Mouse (Mus musculus): ENCODE results near the gene Coq2. TPM values are rescaled to one million over a fixed set of nuclear protein-coding genes. Genes with fewer than 3 reads are reported as not detected.

The Coq2 gene
- polyA plus RNA-seq (2015; fragmentation: Nextera tagmentation; extraction: Ambion mirVana) = 44.6 and 47.0 TPM in 2 replicates

DNA sequence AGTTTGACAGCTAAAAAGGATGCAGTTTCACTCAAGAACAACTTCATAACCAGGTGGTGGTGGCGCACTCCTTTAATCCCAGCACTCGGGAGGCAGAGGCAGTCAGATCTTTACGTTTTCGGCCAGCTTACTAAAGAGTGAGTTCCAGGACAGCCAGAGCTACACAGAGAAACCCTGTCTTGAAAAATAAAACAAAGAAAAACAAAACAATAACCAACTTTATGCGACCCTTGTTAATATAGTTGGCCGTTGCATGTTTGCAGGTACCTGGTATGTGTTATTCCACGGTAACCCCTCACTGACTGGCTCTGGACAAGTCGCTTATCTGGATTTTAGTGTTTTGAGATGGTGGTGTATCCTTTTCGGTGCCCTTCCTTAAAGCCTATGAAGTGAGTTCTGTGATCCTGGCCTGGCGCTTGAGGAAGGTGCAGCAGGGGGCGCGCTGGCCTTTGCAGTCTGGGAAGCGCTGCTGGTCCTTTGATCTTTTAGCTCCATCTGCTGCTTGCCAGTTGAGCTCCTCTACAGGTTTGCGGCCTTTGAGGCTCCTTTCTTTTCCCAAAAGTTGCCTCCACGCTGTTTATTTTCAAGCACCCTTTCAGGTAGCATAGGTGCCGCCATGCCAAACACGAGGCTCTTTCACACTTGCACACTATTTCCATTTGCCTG lies at the start of gene Coq2:
Gene Coq2 (minus strand): TSS at position 430 of the 666 bp plus-strand sequence.
- DNase-seq (ENCODE audit: low spot score) = peak; percentile 87

DNA sequence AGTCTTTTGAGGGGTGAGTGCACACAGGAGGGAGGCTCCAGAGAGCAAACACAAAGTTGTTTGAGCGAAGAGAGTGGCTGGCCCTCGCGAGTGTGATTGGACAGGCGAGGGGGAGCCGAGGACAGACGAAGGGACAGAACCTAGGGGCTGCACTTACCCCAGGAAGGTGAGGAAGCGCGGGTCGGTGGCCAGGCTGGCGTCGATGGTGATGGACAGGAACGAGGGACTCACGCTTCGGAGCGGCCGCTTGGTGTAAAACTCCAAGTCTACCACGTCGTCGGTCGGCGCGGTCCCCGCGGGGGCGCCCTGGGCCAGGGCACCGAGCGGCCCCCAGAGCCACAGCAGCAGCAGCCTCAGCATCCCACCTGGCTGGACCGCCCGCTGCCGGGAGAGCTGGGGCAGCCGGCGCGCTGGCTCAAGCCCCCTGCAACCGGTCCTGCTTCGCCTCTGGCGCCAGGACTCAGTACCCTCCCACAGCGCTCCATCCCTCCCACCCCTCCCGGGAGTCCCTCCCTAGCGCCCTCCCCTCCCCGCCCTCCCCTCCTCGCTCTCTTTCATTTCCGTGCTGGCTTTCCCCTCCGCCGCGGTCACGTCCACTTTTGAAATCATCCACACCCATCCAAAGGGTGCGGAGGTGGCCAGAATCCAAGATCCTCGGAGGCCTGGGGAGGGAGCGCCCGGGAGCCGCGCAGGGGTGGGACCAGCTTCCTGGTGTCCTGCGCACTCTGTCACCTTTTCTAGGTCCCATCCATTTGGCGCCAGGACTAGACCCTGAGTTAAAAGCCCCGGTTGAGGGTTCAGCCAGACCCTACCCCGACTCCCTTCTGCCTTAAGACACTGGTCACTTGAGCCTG lies 44.5 kb upstream of the Coq2 start, which contains the start of gene Hpse:
Gene Hpse (minus strand): TSS at position 482 of the 854 bp plus-strand sequence.
- DNase-seq (ENCODE audit: low spot score) = peak; percentile 36

DNA sequence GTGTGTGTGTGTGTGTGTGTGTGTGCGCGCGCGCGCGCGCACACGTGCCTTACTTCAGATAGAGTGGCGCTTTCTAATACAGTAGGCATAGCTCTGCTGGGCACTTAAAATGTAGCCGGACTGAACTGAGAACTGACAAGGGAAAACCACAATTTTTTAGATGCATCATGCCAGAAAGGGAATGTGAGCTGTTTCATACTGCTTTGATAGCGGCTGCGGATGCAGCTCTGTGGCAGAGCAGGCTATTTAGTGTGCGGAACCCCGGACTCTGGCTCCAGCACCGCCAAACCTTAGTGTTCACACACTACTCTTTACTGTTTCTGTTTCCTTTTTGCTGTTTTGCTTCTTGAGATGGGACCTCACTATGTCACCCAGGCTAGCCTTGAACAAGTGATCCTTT lies 41.8 kb upstream of the Coq2 start:
- DNase-seq (ENCODE audit: low spot score) = no peak

DNA sequence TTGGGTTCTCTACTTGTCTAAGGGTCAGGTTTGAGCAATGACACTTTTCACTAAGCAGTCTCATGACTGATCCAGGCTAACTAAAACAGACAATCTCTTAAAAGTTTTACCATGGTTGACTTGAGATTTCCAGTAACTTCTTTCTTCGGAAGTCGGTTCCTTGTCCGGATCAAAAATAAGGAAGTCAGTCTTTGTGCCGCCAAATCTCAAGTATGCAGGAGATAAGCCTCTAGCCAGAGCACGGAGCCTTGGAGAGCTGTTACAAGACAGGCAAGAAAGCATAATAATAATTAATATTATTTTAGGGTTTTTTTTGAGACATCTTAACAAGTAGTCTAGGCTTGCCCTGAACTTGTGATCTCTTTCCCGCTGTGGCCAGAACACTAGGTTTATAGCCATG lies 36.3 kb upstream of the Coq2 start:
- DNase-seq (ENCODE audit: low spot score) = no peak

DNA sequence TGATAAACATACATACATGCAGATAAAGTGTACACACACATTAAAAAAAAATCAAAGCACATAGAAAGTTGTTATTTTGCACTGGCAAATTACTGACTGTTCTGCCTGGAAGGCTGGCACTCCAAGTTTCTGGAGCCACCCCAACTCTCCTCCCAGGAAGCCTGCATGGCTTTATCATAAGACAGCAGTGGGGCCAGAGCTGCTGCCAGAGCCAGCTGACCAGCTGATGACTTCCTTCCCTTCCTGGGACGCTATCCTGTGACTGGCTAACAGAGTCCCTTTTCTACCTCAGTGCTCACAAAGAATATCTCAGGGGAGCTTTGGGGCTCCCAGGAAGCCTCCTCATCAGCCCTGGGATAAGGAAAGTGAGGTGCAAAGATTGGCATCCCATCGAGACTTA lies 35.1 kb upstream of the Coq2 start:
- no peak for DNase-seq (ENCODE audit: low spot score)

DNA sequence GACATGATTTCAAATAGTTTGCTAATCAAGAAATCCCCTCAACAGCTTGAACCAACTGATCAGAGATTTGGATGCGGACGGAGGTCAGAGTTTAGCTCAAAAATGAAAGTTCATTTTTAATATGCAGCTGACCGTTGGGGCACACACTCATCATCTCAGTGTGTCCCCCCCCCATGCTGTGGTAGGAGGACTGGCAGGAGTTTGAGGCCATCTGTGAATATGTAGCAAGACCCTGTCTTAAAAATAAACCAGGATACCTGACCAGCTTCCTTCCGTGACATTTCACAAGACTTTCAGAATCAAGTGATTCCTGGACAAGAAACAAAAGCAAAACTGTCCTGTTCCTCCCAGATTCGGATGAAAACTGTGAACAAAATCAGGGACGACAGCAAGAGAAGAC lies 34.1 kb upstream of the Coq2 start:
- no peak for DNase-seq (ENCODE audit: low spot score)

DNA sequence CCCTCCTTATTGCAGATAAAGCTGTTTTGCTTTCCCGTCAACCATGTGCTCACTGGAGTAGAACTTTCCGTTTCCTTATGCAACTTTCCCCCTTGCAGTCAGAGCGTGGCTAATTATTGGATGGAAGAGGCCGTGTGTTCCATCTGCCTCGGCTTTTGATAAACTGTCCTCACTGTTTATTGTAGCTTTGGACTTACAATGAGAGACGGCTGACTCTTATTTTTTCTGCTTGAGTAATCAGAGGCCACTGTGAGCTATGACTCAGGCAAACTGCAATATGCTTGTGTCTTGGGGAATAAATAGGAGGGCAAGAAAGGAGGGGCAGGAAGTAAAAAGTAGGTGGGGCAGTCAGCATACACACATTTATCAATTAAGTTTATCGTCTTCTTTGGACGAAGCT lies 31.7 kb upstream of the Coq2 start:
- DNase-seq (ENCODE audit: low spot score) = no peak

DNA sequence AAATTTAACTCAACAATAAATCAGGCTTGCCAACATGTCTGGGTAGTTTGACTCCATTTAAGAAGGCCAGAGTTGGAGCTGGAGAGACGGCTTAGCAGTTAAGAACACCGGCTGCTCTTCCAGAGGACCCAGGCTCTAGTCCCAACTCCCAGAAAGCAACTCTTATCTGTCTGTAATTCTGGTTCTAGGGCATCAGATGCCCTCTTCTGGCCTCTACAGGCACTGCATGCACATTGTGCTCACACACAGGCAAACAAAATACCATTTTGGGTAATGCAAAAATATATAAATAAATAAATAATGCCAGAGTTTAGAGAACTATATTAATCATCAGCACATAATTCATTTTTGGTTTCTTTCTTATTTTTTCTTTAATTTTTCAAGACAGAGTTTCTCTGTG lies 29.3 kb upstream of the Coq2 start:
- no peak for DNase-seq (ENCODE audit: low spot score)

DNA sequence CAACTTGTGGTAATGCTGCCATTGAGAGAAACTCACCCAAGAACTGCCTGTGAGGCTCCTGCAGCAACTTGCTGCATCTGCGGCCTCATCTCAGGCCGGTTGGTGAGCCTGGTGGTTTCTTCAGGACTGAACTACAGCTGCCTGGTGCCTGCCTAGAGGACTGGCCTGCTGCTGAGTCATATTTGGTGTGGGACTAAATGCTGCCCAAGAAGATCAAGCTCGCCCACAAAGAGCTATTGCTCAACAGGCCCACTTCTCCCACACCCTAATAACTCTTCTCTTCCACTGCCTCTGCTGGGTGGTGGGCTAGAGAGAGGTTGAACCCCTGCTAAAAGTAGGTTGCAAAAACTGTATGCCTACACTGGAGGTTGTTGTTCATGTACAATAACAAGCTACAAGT lies 27.4 kb upstream of the Coq2 start:
- DNase-seq (ENCODE audit: low spot score) = no peak

DNA sequence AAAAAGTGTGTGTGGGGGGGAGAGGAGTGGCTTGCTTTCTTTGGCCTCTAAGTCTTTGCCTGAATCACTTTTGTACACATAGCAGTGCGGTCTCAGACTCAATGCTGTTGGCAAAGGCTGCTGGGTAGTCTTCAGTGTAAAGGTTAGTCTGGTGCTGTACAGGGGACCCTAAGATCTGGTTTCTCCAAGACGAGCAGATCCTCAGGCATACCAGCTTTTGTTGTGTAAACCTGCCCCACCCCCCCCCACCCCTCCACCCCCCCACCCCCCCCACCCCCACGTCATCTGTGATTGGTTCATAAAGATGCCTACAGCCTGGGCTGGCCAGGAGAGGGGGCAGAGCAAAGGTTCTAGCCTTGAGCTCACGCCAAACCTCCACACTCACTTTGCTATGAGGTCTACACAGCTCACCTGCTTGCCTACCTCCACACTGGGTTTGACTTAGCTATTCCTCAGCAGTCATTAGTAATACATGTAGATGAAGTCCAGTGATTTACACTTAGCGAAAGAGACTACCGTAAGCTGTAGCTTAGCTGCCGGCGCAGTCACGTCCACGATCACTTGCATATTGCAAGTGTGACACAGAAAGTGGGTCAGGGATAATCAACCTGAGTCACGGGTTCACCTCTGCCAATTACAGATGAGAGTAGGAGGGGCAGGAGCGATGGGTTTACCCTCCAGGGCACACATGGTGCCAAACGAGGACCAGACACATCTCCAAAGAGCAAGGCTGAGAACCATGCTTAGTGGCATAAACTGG lies 26.1 kb upstream of the Coq2 start:
- DNase-seq (ENCODE audit: low spot score) = no peak

DNA sequence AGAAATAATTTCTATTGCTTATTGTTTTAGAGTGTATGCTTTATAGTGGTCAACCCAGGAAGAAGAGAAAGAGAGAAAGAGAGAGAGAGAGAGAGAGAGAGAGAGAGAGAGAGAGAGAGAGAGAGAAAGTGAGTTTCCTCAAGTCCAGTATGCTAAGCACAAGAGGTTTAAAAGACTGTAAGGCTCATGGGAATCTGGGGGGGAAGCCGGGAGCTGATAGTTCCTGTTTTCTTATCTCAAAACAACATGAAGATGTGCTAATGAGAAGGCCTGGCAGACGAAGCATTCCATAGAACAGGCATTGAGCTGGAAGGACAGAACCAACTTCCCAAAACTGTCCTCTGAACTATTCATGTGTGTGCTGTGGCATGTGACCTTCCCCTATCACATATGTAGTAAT lies 22.9 kb upstream of the Coq2 start:
- DNase-seq (ENCODE audit: low spot score) = no peak

DNA sequence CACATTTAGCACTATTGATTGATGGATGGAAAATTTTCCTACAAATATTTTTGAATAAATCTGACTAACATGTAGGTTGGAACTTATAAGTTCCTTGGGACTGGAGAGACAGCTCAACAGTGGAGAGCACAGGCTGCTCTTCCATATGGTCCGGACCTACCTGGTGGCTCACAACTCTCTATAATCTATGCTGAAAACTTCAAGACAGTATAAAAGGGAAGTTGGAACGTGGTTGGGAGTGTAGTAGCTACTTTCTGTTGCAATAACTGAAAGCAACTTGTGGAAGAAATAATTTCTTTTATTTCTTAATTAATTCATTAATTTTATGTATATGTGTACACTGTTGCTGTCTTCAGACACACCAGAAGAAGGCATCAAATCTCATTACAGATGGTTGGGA lies 22.5 kb upstream of the Coq2 start:
- no peak for DNase-seq (ENCODE audit: low spot score)

DNA sequence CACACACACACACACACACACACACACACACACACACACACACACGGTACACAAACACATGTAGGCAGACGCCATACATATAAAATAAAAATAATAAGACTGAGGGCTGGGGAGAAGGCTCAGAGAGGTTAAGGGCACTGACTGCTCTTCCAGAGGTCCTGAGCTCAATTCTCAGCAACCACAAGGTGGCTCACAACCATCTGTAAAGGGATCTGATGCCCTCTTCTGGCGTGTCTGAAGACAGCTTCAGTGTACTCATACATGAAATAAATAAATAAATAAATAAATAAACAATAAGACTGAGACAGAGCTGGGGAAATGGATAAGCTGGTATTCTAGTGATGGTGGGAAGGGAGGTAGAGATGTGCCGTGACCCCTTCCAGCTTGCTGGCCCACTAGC lies 10.7 kb upstream of the Coq2 start:
- no peak for DNase-seq (ENCODE audit: low spot score)

DNA sequence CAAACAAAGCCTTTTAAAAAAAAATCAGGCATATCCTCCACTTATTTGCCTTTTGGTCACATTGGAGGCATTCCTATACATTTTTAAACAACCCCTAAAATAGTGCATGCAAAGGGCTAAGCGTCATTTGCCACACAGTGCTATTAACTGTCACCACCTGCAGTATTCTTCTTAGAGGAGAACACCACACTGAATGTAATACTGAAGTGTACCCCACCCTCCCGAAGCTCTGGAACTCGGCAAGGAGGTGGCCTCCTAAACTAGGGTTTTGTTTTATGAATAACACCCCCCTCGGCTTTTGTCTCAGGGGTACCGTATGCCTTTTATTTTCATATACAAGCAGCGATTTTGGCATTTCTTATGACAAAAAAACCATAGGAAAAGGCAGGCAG lies 5.6 kb upstream of the Coq2 start:
- no peak for DNase-seq (ENCODE audit: low spot score)

DNA sequence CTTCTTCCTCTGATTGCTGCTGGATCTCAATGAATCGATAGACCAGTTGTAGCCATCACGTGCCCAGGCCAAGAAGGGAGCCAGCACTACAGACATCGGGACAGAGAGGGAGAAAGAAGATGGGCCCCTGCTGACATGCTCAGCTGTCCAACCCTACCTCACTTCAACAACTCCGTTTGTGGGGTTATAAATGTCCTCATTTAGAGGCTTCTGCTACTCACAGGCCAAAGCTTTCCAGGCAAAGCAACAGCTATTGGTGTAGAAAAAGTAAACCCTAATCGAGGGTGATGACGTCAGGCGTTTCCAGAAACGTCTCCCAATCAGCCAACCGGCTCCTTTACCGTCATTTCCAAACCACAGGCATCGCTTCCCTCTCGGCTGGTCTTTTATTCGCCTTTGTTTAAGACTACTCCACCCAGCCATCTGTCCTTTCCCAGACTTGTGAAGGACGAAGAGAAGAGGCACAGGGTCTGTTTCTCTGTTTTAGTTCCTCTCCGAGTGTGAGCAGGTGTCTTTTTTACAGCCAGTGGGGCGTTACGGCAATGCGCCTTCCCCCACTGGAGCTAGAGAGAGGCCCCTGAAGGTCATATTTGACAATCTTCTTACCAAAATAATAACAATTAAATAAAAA lies 5.1 kb upstream of the Coq2 start:
- DNase-seq (ENCODE audit: low spot score) = no peak

DNA sequence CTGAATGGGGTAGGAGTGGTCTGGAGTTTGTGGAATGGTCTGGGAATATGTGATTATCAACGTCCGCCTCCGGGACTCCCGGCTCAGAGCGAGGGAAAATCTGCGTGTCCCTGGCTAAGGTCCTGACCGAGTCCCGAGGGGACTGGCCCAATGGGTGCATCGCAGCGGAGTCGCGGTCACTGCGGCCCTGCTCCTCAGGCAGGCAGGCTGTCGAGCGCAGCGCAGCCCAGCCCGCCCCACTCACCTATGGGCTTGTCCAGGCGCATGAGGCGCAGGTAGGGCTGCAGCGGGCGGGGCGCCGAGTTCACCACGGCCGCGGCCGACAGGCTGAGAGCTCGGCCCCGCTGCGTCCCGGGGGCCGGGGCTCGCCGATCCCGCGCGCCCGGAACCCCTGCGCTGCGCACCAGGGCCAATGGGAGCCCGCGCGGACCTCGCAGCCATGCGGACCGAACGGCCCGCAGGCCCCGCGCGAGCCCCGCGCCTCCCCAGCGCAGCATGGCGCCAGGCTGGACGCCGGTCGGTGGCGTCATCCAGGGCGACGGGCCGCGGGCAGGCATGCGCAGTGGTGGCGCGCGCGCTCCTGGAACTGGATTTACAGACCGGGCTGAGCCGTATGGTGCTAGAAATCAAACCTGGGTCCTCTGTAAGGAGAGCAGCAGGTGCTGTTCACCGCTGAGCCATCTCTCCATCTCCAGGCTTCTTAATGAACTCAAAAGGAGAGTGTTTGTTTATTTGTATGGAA lies 1.0 kb downstream of the Coq2 start:
- DNase-seq (ENCODE audit: low spot score) = peak; percentile 79

DNA sequence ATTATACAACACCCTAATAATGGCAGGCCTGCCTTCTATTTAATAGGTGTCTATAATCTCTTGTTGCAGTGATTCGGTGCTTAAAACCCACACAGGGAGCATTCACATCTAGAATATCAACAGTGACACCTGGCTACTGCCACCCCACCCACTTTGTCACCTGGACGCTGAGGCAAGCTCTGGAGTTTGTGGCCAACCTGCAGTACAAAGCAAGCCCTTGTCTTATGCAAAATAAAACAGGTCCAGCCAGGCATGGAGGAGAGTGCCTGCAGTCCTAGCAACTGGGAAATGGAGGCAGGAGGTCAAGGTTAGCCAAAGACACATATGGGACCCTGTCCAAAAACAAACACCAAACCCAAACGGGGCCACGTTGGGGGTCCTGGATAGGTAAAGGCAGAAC lies 2.5 kb downstream of the Coq2 start:
- no peak for DNase-seq (ENCODE audit: low spot score)

DNA sequence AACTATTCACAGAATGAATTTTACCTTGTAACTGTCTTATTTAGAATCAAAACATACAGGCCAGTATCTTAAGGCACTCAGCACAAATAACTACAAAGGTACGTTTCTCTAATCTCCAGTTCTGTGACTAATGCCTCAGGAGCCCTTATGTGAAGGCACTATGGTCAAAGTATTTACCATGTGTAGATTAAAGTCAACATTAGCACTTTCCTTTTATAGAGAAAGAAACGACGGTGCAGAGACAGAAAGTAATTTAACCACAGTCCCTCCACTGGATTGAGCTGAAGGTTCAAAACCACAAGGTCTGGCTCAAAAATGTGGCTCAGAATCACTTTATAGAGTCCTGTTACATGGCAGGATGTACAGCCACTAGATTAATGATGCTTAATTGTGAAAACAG lies 3.0 kb downstream of the Coq2 start:
- no peak for DNase-seq (ENCODE audit: low spot score)

DNA sequence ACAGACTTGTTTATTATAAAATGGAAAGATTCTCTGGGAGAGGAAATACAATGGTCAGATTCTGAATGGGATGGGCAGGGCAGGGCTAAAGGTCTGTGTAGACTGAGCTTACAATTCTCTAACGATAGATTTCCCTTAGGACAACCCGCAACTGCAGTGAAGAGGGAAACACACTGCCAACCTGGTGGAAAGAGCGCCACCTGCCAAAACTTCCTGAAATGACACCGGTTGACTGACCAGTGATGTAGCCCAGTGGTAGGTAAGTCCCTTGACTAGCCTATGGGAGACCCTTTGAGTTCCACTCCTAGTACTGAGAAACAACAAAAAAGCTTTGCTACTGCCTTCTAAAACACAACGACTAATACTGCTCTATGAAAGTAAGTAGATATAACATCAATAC lies 3.5 kb downstream of the Coq2 start:
- DNase-seq (ENCODE audit: low spot score) = no peak

DNA sequence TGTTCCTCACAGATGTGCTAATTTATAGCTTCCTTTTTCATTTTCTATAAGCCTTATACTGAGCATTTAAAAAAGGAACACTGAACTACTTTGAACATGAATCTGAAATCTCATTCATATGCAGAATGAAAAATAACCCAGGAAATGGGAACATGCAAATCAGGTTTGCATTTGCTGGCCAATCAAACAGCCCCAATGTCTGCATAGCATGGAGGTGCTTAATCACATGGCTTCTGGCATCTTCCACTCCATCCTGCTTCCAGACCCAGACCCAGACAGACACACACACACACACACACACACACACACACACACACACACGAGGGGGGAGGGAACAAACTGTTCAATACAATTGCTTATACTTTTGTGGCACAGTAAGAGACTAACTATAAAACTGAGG lies 8.0 kb downstream of the Coq2 start:
- DNase-seq (ENCODE audit: low spot score) = no peak

DNA sequence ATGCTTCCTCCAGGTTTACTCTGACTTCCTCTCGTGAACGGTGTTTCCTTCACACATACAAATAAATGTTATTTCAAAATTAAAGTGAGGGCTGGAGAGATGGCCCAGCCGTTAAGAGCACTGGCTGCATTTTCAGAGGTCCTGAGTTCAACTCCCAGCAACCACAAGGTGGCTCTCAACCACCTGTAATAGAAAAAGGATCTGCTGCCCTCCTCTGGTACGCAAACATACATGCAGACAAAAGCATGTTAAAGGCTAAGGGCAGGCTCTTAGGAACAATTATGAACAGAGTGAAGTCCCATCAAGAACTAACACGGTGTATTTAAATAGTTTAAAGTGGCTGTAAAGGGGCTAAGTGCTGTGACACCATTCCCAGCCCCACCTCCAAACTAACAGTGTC lies 11.1 kb downstream of the Coq2 start:
- peak; percentile 79 for DNase-seq (ENCODE audit: low spot score)
